11 mouse cellular contexts compared by ENCODE assay signal in the genomic region with DNA sequence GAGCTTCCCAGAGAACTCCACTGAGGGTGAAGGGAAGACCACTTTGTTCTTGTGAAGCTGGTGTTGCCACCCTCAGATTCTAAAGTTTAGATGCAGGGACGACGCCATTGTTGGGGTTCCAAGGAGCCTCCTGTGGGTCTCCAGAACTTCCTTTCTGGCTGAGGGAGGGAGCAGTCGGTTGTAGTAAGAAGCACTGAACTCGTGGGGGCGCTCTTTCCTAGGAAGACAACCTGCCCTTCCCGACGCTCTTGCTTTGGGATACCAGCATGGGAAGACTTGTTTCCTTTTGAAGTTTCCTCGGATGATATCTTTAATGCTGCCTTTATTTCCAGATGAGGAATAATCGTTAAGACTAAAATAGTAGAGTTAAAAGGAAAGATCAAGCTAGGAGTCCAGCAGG. TPM values are rescaled to one million over a fixed set of nuclear protein-coding genes. Genes with fewer than 3 reads are reported as not detected.
DNase-seq lines count a peak whose midpoint lies in the region; ATAC-seq and TF ChIP-seq lines count a peak whose summit lies in the region.
"Not testable (repeated sequence)": the region's sequence is repeated elsewhere in the genome, so short reads cannot be mapped to it uniquely, and the experiment has no call there.
"Had no signal": no experiment of that assay in that cellular context is flagged by ENCODE, and none has a peak within 500 bp of the region (broad histone marks: within the 10 kb centered on the region; RNA-seq: fewer than 3 reads in every experiment).

No protein-coding gene starts in this region.

- WGBS in lung, embryonic 14.5 days = 12% methylated on average over 7 of the region's 9 CpGs

- H3K9me3 ChIP-seq in lung, embryonic 14.5 days (ENCODE audit: low read depth, low read length) = not testable (repeated sequence)

- TF ChIP-seq CTCF in lung, embryonic 14.5 days (IDR thresholded peaks at IDR 0.05; ENCODE audit: low read depth) = peak; percentile 29; the same call in 1 of the 2 replicates

- not testable (repeated sequence) for H3K4me1 ChIP-seq in lung, embryonic 14.5 days (ENCODE audit: insufficient read depth)

- peak; percentile 84 for DNase-seq in adrenal gland, postnatal 10 days
- DNase-seq in kidney, adult 11 months = peak; percentile 61
- peak; percentile 53 to 58 for DNase-seq in layer of hippocampus, postnatal 36 days
- DNase-seq in lung, embryonic 14.5 days = peak; percentile 42
- DNase-seq in retina, postnatal 7 days (ENCODE audit: low read depth, low spot score) = peak; percentile 9
- peak; percentile 40 to 70 for DNase-seq in urinary bladder, postnatal 4 days (ENCODE audit: low spot score in 2 of 2)

- H3K9ac ChIP-seq in lung, embryonic 14.5 days = not testable (repeated sequence)

- not testable (repeated sequence) for H3K27ac ChIP-seq in lung, embryonic 14.5 days (ENCODE audit: low read depth)

- H3K4me2 ChIP-seq in lung, embryonic 14.5 days = not testable (repeated sequence)

- not testable (repeated sequence) for H3K36me3 ChIP-seq in lung, embryonic 14.5 days (ENCODE audit: insufficient read depth)

- H3K27me3 ChIP-seq in lung, embryonic 14.5 days (ENCODE audit: insufficient read depth, low read length) = not testable (repeated sequence)

- peak; percentile 45; the same call in 1 of the 2 replicates for ATAC-seq in common myeloid progenitor, adult 5-6 weeks (replicated peaks; ENCODE audit: low read depth, poor library complexity, severe bottlenecking)
- ATAC-seq in granulocyte monocyte progenitor cell, adult 5-6 weeks (replicated peaks; ENCODE audit: poor library complexity, severe bottlenecking) = peak; percentile 30; the same call in 1 of the 2 replicates
- not testable (repeated sequence) for ATAC-seq in lung, embryonic 14.5 days (ENCODE audit: insufficient read depth)

- not testable (repeated sequence) for H3K4me3 ChIP-seq in lung, embryonic 14.5 days (ENCODE audit: low read depth, low read length)

RNA-seq across cellular contexts. Expression of a gene that starts 4.9 kb away (rescaled TPM):
- total RNA-seq in adrenal gland, postnatal 10 days (2021) = 1 to 10 TPM in 1 of 2 experiments, under 1 TPM in 1; 0.90 to 1.1 TPM
- total RNA-seq in common myeloid progenitor, adult 5-6 weeks (2017) = not detected in 2 replicates
- total RNA-seq in granulocyte monocyte progenitor cell, adult 5-6 weeks (2014; fragmentation: Nextera tagmentation) = not detected in 2 replicates
- total RNA-seq in granulocyte monocyte progenitor cell, adult 5-6 weeks (2017) = not detected in 2 replicates
- 1 to 10 TPM; 3.2 to 3.7 TPM for total RNA-seq in layer of hippocampus, postnatal 36 days (2021)
- not detected in 2 replicates for polyA plus RNA-seq in lung, embryonic 14.5 days (2014; fragmentation: Nextera tagmentation; extraction: Ambion mirVana)
- total RNA-seq: monocyte, adult 5-6 weeks had no signal
- polyA plus RNA-seq: embryonic facial prominence, embryonic 12.5 days had no signal

RNA-seq across cellular contexts. Expression of a gene that starts 16.1 kb away (rescaled TPM):
- total RNA-seq in adrenal gland, postnatal 10 days (2021) = under 1 TPM; 0.27 to 0.91 TPM
- not detected in 2 replicates for total RNA-seq in common myeloid progenitor, adult 5-6 weeks (2017)
- not detected in 2 replicates for total RNA-seq in granulocyte monocyte progenitor cell, adult 5-6 weeks (2014; fragmentation: Nextera tagmentation)
- not detected in 2 replicates for total RNA-seq in granulocyte monocyte progenitor cell, adult 5-6 weeks (2017)
- 1 to 10 TPM; 7.5 to 7.6 TPM for total RNA-seq in layer of hippocampus, postnatal 36 days (2021)
- polyA plus RNA-seq in lung, embryonic 14.5 days (2014; fragmentation: Nextera tagmentation; extraction: Ambion mirVana) = not detected in 2 replicates
- total RNA-seq: monocyte, adult 5-6 weeks had no signal
- polyA plus RNA-seq: embryonic facial prominence, embryonic 12.5 days; gonadal fat pad, adult 2 months had no signal

RNA-seq across cellular contexts. Expression of a gene that starts 16.1 kb away (rescaled TPM):
- total RNA-seq in adrenal gland, postnatal 10 days (2021) = under 1 TPM; 0.21 to 0.33 TPM
- total RNA-seq in common myeloid progenitor, adult 5-6 weeks (2017) = not detected in 2 replicates
- total RNA-seq in granulocyte monocyte progenitor cell, adult 5-6 weeks (2014; fragmentation: Nextera tagmentation) = not detected in 2 replicates
- not detected in 2 replicates for total RNA-seq in granulocyte monocyte progenitor cell, adult 5-6 weeks (2017)
- total RNA-seq in layer of hippocampus, postnatal 36 days (2021) = 1 to 10 TPM; 1.8 to 2.2 TPM
- polyA plus RNA-seq in lung, embryonic 14.5 days (2014; fragmentation: Nextera tagmentation; extraction: Ambion mirVana) = not detected in 2 replicates
- total RNA-seq: monocyte, adult 5-6 weeks had no signal
- polyA plus RNA-seq: embryonic facial prominence, embryonic 12.5 days; gonadal fat pad, adult 2 months had no signal

RNA-seq across cellular contexts. Expression of a gene that starts 32.1 kb away (rescaled TPM):
- under 1 TPM; 0.63 to 0.88 TPM for total RNA-seq in adrenal gland, postnatal 10 days (2021)
- total RNA-seq in common myeloid progenitor, adult 5-6 weeks (2017) = not detected in 2 replicates
- total RNA-seq in granulocyte monocyte progenitor cell, adult 5-6 weeks (2014; fragmentation: Nextera tagmentation) = not detected in 2 replicates
- not detected in 2 replicates for total RNA-seq in granulocyte monocyte progenitor cell, adult 5-6 weeks (2017)
- total RNA-seq in layer of hippocampus, postnatal 36 days (2021) = 1 to 10 TPM; 2.4 to 2.8 TPM
- polyA plus RNA-seq in lung, embryonic 14.5 days (2014; fragmentation: Nextera tagmentation; extraction: Ambion mirVana) = not detected in 2 replicates
- total RNA-seq: monocyte, adult 5-6 weeks had no signal
- polyA plus RNA-seq: embryonic facial prominence, embryonic 12.5 days had no signal

Comparison
In these comparisons a context has a peak if more than half of its experiments do, and no peak if none do; other contexts are left out.
1. DNase-seq: peak in every context shown above with its lines; median percentile 84 in adrenal gland, postnatal 10 days; 61 in kidney, adult 11 months; 56 in layer of hippocampus, postnatal 36 days; 55 in urinary bladder, postnatal 4 days; 42 in lung, embryonic 14.5 days; 9 in retina, postnatal 7 days.